Mouse (Mus musculus): ENCODE data around the gene Fam163b.

- no peak for TF ChIP-seq GATA1 (IDR thresholded peaks at IDR 0.05; ENCODE audit: low read length)
- TF ChIP-seq TAL1 (IDR thresholded peaks at IDR 0.05; ENCODE audit: low read length): no peak
Observed at GRCm38 (mm10) chr2:27067996-27068395, 74.3 kb downstream of the Fam163b start.
